Mouse (Mus musculus) heart, postnatal 25 days (tissue): ENCODE measurements around the gene Cckbr. TPM values are rescaled to one million over a fixed set of nuclear protein-coding genes. Genes with fewer than 3 reads are reported as not detected.

Source experiments
- total RNA-seq, 2 experiments: library from RNA; stranded (reverse); gene quantifications; 2 replicates each; pipeline ENCODE4 v1.2.3; 2021

Cckbr gene
- total RNA-seq, 2 experiments from 2014 or later: not detected

Other genes starting within 250 kb of the Cckbr start
- not detected for gene Olfr685, start 239.7 kb upstream of the Cckbr start, total RNA-seq
- not detected for gene Olfr686, start 218.2 kb upstream of the Cckbr start, total RNA-seq
- gene Olfr688, start 137.6 kb upstream of the Cckbr start, total RNA-seq: not detected
- not detected for gene Olfr689, start 114.6 kb upstream of the Cckbr start, total RNA-seq
- gene Olfr690, start 91.6 kb upstream of the Cckbr start, total RNA-seq: not detected
- not detected for gene Olfr691, start 83.5 kb upstream of the Cckbr start, total RNA-seq
- not detected for gene Olfr692, start 57.5 kb upstream of the Cckbr start, total RNA-seq
- gene Gm5901, start 50.7 kb upstream of the Cckbr start, total RNA-seq: not detected
- gene Fam160a2, start 25.7 kb upstream of the Cckbr start, total RNA-seq: 10 to 100 TPM; 18.7 to 19.5 TPM
- not detected for gene Cnga4, start 21.2 kb upstream of the Cckbr start, total RNA-seq
- gene Cavin3, start 56.6 kb downstream of the Cckbr start, total RNA-seq: 10 to 100 TPM; 22.8 to 26.4 TPM
- 100 to 1,000 TPM; 155 to 156 TPM for gene Smpd1, start 128.6 kb downstream of the Cckbr start, total RNA-seq
- 100 to 1,000 TPM in 1 of 2 experiments, 10 to 100 TPM in 1; 99.0 to 102 TPM for gene Apbb1, start 155.9 kb downstream of the Cckbr start, total RNA-seq
- not detected for gene Hpx, start 174.4 kb downstream of the Cckbr start, total RNA-seq
- gene Trim3, start 207.8 kb downstream of the Cckbr start, total RNA-seq: 10 to 100 TPM; 22.8 to 24.3 TPM
- 10 to 100 TPM; 80.9 to 90.1 TPM for gene Timm10b, start 214.3 kb downstream of the Cckbr start, total RNA-seq
- 10 to 100 TPM; 16.4 to 17.1 TPM for gene Arfip2, start 214.7 kb downstream of the Cckbr start, total RNA-seq
- gene Gm45799, start 214.8 kb downstream of the Cckbr start, total RNA-seq: 1 to 10 TPM; 3.3 to 4.0 TPM
- under 1 TPM; 0.65 to 0.73 TPM for gene Dnhd1, start 225.1 kb downstream of the Cckbr start, total RNA-seq